Mouse (Mus musculus) left cerebral cortex, adult 2 months (tissue): ENCODE results near the gene Chst10. TPM values are rescaled to one million over a fixed set of nuclear protein-coding genes. Genes with fewer than 3 reads are reported as not detected.
A peak's percentile ranks its signal among the peaks of the same experiment; 100 is the strongest.

ENCODE experiments used
- DNase-seq, 2 experiments: peaks; one replicate each; pipeline ENCODE4 v3.0.0; 2021 to 2022; ENCODE audit warnings: low spot score in 2 of 2, mixed read lengths in 1 of 2; ENCODE audit errors: extremely low spot score in 1 of 2
- H3K27ac ChIP-seq: fragments of 200-600 bp; 2 replicates; pipeline ENCODE4 v1.8.1; 2022
- H3K4me3 ChIP-seq: fragments of 200-600 bp; 2 replicates; pipeline ENCODE4 v1.8.1; 2022
- CTCF ChIP-seq: fragments of 200-600 bp; IDR thresholded peaks from 2 replicates; pipeline ENCODE4 v1.8.1; 2022; ENCODE audit warnings: antibody characterized with exemption, mild to moderate bottlenecking, moderate library complexity
- intact Hi-C: fragments of 180-260 bp; cut with DNase I; formaldehyde crosslinking; loops from one replicate; pipeline ENCODE4 v1.15.1; 2025
- total RNA-seq, 2 experiments: library from RNA; stranded (reverse); gene quantifications; 2 replicates each; pipeline ENCODE4 v1.2.3; 2021

Gene Chst10
- total RNA-seq, 2 experiments from 2014 or later: 65.1 to 66.4 TPM

GRCm38 (mm10) chr1:38835568-38836476 lies 62.1 kb downstream of the Chst10 start:
- intact Hi-C loops: no loop called here
- TF ChIP-seq CTCF: no peak; the same call in 1 of the 2 replicates
- Histone ChIP-seq H3K4me3 (peak overlapping the region; percentile 73), H3K27ac (peak overlapping the region; percentile 96)
- DNase-seq: peak; percentile 68 to 71

- intact Hi-C loops: no loop called here
- Histone ChIP-seq H3K27ac (no peak overlapping the region), H3K4me3 (peak overlapping the region; percentile 73)
- TF ChIP-seq CTCF: peak; percentile 47
- peak in 1 of 2 experiments; percentile 38 for DNase-seq
These were observed 63.1 kb downstream of the Chst10 start for GRCm38 (mm10) chr1:38834899-38835298.

- DNase-seq: no peak
- Histone ChIP-seq H3K4me3 (no peak overlapping the region), H3K27ac (no peak overlapping the region)
- intact Hi-C loops: no loop called here
- TF ChIP-seq CTCF: no peak
These were observed 73.0 kb downstream of the Chst10 start for GRCm38 (mm10) chr1:38824926-38825325.

- no peak for TF ChIP-seq CTCF
- intact Hi-C loops: no loop called here
- H3K4me3 ChIP-seq: no peak overlapping the region
- no peak overlapping the region for H3K27ac ChIP-seq
- DNase-seq: no peak
These were observed 74.1 kb downstream of the Chst10 start for GRCm38 (mm10) chr1:38823851-38824250.

DNA sequence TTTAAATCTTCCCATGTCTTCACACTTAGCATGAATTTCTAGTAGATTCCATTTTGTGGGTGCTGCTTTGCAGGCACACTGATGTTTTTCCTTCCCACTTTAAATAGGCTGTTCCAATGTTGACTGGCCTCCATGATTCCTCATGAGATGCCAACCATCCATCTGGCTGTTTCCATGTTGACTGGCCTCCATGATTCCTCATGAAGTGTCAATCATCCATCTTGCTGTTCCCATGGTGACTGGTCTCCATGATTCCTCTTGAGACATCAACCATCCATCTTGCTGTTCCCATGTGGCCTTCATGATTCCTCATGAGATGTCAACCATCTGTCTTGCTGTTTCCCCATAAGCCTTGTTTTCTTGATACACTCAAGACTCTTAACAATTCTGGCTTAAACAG lies 78.3 kb downstream of the Chst10 start:
- intact Hi-C loops: no loop called here
- no peak for TF ChIP-seq CTCF
- H3K27ac ChIP-seq: no peak overlapping the region
- DNase-seq: no peak
- H3K4me3 ChIP-seq: no peak overlapping the region

GRCm38 (mm10) chr1:38817671-38818070 lies 80.3 kb downstream of the Chst10 start:
- DNase-seq: no peak
- TF ChIP-seq CTCF: no peak
- Histone ChIP-seq H3K27ac (no peak overlapping the region), H3K4me3 (no peak overlapping the region)
- intact Hi-C loops: no loop called here

- TF ChIP-seq CTCF: no peak
- no peak for DNase-seq
- Histone ChIP-seq H3K4me3 (no peak overlapping the region), H3K27ac (no peak overlapping the region)
- intact Hi-C loops: no loop called here
These were observed 80.7 kb downstream of the Chst10 start for GRCm38 (mm10) chr1:38817268-38817667.

DNA sequence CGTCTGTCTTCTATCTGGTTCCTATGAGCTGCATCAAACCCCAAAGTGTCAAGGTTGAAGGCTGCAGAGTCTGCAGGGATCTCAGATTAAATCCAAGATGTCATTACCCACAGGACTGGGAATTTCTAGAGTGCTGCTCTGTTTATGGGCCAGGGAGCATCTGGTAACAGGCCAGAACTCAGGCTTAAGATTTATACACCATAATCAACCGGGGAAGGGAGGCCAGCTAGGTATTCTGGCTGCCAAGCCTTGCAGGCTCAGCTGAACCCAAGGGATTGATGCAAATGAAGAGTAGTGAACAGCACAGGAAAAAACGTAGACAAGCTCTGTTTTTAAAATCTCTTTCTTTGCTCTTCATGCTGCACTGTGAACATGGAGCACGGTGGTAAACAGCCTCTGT lies 81.7 kb downstream of the Chst10 start:
- intact Hi-C loops: no loop called here
- DNase-seq: no peak
- no peak for TF ChIP-seq CTCF
- Histone ChIP-seq H3K27ac (no peak overlapping the region), H3K4me3 (no peak overlapping the region)

Other genes with a start within 250 kb of the Chst10 start
- 100 to 1,000 TPM in 1 of 2 experiments, 10 to 100 TPM in 1; 98.8 to 108 TPM for gene Aff3, start 233.2 kb downstream of the Chst10 start, total RNA-seq
- gene Lonrf2, start 61.5 kb downstream of the Chst10 start, total RNA-seq: 100 to 1,000 TPM; 120 to 123 TPM
- not detected for gene Nms, start 41.0 kb upstream of the Chst10 start, total RNA-seq
- 10 to 100 TPM; 32.2 to 40.8 TPM for gene Pdcl3, start 87.4 kb upstream of the Chst10 start, total RNA-seq